Mouse (Mus musculus) testis, postnatal 10 days (tissue): ENCODE results near the gene Cd5.

ENCODE experiments used
- DNase-seq: peaks from one replicate; pipeline ENCODE4 v3.0.0; 2021; ENCODE audit warnings: low spot score

Gene Cd5

DNA sequence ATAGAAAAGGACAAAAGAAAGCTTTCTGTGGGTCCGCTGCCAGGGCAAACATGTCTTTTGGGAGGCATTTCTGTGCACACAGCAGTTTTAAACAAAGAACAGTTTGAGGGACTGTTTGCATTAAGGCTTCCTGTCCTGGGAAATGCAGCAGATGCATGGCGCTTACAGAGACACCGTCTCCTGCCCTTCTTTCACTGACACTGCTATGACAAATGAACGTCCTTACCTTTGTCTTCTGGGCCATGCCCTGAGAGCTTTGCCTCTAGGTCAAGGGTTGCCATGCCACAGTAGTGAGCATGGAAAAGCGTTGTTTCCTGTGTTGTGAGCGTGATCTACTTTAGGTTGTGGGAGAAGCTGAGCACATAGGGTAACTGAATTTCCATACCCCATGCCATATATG lies 19.9 kb upstream of the Cd5 start:
- DNase-seq, result no peak

DNA sequence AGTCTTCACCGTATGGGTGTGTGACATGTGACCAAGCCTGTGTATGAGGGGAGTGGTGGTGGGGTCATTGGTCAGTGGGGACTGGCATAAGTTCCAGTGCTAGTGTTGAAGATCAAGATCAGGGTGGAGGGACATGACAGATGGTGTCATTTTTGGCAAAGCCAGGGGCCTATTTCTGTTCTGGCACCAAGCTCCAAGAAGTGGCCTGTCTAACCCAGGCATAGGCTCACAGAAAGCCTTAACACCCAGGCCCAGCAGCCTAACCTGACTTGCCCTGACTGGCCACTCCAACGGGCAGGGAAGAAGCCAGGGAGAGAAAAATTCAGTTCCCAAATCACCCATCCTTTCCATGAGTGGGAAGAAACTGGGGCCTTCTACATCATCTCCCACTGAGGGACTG lies 18.7 kb upstream of the Cd5 start:
- no peak for DNase-seq

DNA sequence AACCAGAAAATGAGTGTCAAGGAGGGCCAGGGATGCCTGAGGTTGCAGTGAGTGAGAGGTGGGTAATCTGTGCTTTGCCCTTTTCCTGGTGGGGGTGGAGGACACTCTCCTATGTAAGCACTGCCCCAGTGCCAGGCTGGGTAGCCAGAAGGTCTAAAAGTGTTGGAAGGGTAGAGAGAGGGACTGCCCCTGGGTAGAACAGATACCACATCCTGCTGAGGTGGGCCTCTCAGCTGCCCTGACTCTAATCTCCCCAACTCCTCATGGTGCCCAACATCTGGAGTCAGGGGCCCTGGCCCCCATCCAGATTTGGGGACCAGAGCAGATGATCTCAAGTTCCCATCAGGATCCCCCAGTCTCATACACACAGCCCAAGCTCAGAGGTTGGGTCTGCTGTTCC lies 18.3 kb upstream of the Cd5 start:
- DNase-seq, result no peak

DNA sequence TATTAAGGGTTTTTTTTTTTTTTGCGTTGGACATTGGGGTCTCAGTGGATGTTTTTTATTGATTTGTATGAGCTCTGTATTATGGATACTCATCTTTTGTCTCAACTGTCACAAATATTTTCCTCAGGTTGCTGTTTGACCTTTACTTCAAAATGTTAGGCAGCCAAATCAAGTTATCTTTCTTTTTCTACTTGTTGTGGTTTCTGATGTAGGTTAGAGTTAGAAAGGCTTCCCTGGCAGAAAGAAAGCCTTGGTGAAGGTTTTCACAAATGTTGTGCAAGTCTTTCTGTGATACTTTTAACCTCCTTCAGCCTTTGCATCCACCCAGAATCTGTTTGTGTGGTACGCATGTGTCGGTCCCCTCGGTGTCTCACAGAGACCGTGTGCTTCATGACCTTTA lies 13.8 kb upstream of the Cd5 start:
- DNase-seq, result no peak

DNA sequence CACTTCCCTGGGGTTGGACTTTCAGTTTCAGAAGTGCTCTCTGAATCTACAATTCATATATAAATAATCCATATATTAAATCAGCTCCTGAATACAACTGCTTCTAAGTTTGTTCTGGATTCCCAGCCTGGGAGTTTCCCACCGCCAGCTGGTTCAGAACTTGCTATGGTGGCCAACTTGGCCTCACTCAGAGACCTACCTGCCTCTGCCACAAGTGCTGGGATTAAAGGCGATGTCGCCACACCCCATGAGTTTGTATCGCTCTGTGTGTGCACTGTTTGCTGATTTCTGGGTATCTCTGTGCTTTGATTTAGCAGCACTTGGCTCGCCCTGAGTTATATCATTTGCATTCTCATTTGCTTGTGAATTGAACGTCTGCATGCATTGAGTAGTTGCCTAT lies 13.3 kb upstream of the Cd5 start:
- DNase-seq, result no peak

DNA sequence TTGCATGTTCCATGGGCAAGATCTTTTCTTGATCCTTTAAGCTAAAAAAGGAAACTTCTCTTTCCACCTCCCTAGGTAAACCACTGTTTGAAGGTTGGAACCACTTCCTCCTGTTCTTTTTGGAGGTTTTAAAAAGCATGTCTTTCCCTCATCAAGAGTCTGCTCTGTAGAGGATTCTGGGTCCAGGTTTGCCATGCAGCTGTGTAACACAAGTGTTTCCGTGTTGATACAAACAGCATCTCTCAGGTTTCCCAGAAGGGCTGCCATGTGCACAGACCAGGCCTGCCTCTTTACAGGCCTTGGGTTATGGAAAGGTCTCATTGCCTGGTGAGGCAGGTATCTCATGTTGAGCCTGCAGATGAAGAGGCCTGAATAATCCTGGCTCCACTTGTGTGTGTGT lies 12.8 kb upstream of the Cd5 start:
- DNase-seq, result no peak

DNA sequence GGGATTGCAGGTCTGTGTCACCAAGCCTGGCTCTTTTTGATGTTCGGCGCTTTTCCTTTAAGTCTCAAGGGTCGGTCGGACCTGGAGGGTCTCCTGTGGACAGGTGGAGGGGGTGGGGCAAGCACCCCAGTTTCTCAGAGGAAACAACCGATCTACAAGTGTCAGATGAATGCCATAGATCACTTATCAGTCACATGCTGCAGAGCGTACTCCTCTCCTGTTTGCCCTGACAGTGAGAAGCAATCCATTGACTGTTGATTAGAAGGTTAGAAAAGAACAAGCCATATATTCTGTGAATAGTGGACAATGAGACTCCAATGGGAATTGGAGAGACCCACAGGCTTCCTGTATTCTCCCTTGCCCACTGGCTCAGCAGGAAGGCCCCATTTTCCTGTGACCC lies 11.4 kb upstream of the Cd5 start:
- no peak for DNase-seq

DNA sequence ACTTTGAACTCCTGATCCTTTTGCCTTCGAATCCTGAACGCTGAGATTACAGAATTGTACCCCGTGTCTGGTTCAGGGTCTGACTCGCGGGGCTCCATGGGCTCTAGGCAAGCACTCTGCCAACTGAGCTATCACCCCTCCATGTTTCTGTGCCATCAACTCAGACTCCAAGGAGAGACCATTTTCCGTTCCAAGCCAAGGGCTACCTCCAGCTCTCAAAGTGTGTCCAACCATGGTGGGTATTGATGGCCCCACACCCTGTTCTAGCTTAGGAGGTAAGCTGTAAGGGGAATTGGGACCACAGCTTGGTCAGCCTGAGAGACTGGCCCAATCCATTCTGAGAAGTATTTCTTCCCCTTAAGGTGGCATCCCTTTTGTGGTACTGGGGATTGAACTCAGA lies 10.5 kb upstream of the Cd5 start:
- no peak for DNase-seq

DNA sequence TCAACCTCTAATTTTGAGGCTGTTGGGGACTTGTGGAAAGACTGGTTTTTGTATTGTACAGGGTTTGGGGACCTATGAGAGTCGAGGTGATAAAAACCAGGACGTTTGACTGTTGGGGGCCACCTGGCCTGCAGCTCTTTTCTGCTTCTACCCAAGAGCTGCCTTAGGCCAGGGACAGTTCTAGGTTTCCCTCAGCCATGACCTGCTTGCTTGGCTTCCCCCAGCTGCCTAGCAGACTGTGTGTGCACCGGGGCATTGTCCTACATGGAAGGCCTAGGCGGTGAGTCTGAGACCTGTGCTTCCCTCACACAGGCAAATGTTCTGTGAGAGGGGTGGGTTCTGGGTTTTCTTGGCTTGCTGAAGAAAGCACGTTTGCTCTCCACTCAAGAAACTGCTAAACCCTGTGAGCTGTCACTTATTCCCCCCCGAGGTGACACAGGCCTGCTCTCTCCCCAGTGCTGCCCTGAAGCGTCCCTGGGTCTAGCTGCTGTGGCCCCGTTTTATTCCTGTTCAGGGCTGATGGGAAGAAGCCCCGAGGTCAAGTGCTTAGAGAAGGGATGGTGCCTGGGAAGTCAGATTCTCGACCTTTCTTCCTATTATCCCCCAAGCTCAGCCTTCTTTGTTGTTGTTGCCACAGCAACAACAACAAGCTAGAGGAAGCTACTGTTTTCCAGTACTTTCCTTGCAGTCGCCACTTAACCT lies 9.8 kb upstream of the Cd5 start:
- no peak for DNase-seq

DNA sequence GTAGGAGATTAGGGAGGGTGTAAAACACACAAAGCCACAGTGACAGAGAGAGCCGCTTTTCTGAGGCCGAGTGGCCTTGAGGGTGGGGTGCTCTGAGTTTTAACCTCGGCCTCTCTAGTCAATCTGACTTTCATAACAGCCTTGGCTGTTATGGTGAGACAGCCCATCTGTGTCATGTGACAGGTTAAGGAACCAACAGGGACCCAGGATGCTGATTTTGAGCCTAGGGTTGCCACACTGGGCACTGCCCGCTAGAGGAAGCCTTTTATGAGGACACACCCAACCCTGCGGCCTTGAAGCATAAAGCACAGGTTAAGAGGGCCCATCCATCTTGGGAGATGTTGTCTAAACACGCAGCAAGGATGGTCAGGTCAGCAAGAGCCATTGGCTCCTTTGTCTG lies 8.9 kb upstream of the Cd5 start:
- DNase-seq, result no peak

DNA sequence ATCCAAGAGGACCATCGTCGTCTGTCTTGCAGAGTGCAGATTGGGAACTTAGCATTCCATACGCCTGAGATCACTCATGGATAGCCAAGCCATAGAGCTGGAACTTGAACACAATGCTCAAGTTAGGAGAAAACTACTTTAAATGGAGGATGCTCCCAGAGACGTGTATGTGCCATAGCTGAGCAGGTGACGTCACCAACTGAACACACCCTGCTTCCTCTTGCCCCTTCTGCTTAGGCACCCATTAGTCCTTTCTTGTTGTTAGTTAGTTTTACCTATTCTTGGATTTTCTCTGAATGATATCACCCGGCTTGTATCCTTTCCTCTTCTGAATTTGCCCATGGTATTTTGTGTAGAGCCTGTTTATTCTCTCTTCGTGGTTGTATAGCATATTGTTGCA lies 8.4 kb upstream of the Cd5 start:
- no peak for DNase-seq

DNA sequence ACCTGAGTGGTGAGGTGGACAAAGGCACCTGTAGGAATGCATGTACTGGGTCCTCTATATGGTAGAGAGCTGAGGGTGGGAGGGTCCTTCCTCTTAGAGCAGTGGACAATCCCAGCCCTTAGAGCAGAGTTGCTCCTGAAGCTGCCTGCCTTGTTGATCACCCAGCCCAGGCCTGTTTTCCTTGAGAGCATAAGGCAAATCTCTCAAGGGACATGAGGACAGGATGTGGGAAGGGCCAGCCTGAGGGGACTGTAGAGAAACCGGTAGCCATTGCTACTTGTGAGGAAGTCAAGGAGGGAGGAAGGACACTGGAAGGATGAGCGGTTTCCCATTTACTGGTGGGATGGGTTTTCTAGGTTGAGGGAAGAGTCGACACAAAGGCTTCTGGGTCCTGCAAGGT lies 3.8 kb upstream of the Cd5 start:
- DNase-seq, result no peak

DNA sequence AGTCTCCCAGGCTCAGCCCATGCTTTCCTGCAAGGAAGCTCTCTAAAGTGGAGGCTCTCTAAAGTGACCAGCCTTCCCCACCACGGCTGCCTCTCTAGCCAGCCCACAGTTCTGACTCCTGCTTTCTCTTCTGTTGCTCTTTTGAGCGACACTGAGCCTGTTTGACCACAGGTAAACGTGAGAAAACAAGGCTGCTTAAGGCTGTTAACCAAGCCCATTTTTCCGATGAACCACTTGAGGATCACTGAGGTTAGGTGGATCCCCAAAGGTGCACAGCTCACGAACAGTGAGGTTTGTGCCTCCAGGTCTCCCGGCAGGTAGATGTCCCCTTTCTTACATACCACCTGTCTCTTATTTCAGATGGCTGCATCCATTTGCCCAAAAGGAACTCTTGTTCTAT lies 3.3 kb upstream of the Cd5 start:
- DNase-seq, result no peak

DNA sequence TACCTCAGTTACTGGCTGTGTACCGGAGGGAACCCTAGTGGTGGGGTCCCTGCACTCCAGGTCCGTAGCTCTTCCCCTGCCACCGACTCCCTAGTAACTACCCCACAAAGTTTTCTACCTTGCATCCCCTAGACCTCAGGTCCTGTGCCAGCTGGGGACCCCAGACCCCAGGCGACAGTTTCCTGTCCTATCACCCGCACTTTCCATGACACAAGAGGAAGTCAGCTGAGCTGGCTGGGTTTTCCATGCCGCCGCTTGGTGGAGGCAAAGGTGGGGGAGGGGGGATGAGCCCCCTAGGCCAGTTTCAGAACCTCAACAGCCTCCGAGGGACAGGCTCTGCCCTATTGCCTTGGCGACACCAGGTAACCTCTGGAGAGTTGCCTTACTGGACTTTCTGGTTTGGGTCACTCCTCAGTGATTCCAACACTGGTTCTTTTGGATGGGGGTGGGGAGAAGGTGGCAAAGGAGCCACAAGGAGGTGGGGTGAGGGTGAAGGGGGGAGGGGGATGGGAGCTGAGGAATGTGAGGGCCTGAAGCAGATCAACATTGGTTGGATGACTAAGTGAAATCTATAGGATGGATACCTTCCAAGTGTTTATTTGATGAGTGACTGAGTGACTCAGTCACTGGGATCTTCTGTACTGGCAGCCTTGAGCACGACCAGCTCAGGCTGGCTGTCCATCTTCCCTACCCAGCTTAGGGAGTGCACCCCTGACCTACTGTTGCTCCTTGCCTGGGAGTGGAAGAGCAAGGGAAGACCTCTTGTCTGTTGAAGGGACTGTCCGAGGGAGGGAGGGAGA lies 2.0 kb upstream of the Cd5 start:
- DNase-seq, result no peak

DNA sequence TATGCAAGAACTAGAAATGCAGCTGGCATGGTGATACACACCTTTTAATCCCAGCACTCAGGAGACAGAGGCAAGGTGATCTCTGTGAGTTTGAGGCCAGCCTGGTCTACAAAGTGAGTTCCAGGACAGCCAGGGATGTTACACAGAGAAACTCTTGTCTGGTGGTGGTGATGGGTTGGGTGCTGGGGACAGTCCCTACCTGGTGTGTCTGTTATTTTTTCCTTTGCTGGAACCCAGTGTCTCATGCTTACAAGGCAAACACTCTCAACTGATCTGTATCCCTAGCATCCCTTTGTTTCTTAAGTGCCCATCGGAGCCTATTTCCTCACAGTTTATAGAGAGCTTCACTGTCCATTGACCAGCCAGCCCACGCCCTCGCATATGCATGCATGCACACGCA lies 1.1 kb upstream of the Cd5 start:
- no peak for DNase-seq

DNA sequence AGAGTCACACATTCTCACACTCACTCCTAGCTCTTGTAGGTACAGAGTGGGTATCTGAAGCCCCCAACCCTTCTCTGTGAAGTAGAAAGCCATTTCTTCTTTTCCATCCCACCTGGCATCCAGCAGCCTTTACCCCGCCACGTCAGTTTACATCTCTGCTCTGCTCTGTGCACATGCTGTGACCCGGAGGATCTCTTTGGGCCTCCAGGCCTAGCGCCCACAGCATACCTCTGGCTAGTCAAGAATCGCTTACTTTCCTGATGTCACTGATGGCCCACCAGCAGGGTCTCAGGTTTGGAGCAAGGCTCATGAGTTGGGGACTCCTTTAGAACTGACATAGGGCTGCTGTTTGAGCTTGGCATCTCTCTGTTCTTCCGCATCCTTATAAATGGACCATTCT lies 764 bp downstream of the Cd5 start:
- DNase-seq, result no peak

DNA sequence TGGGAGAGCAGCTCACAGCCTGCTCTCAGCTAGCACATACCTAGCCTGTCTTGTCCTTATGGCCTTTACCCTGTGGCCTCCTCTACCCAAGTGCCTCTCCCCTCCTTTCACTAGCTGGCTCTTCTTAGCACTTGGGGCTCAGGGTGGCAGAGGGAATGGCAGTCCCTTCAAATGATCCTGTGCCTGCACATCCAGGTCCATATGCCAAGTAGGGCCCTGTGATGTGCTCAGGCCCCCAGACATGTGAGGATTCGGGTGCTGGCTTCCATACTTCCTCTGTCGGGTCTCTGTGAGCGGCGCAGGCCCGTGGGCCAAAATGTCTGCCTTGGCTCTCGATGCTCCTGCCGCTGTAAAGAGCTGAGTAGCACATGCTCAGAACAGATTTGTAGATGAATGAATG lies 2.9 kb downstream of the Cd5 start:
- no peak for DNase-seq

DNA sequence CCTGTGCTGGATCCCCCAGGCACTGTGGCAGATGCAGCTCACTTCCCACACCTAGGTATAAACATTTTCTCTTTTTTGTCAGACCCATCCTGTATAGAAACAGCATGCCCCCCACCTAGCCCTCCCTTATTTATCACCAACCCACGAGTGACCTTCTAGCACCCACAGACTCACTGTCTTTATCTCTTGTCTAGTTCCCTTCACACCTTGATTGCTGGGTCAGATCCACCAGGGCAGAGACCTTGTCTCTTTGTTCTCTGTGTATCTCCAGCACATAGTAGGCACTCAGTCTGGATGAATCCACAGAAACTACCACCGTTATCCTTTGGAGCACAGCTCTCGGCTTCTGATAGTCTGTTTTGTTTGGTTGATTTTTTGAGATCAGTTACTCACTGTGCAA lies 3.7 kb downstream of the Cd5 start:
- DNase-seq, result no peak

DNA sequence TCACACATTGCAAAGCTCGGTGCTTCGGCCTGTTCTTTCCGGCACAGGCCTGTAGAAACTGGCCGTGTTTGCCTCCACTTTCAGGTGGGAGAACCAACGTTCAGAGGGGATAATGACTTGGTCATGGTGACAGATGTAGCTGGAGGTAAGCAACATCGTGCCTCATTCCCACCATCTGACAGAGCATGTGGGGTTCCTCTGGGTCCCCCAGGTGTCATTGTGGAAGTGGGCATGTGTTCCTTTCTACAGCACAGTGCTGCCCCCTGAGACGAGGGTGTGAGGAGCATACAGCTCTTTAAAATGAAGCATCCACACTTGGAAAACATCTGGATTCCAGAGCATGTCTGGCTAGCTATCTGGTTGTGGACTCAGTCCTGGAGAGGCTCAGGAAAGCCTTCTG lies 4.2 kb downstream of the Cd5 start:
- DNase-seq, result no peak

DNA sequence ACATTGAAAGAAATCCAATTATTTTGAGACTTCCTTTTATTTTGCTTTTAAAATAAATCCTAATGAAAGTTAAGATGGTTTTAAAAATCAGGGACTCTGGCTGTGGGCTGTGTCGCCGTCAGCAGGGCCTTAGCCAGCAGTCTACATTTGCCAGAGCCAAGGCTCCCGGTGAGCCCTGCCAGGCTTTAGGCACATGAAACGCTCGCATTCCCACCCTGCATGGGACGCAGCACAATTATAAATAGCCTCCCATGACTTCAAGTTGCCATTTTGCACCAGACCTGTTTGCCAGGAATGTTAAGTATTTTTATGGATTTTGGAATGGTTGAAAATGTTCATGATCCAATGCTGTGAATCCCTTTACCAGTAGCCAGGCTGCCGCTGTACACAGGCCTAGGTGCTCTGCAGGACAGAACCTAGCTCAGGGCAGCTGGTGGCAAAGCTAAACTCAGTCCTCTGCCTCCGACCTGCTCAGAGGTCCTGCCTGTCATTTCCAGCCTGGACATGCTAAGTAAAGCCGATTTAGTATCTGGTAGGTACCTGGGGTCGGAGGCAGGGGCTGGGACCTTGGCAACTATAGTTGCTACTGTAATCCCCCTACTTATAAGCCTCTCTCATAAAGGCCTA lies 5.2 kb downstream of the Cd5 start:
- no peak for DNase-seq

DNA sequence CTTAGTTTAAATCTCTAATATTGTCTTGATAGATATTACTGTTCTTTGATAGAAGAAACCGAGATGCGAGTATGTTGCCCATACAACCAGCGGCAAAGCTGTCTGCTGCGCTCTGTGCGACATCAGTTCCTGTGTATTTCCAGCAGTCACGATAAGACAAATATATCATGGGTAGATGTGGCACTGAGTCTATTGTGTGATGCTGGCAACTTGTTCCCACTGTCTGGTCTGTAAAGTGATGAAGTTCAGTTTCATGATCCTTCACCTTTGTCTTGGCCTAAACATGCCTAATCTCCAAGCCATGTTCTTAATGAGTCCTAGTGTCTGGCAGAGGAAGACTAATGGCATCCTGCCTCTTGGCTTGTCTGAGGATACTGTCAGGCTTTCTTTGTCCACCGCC lies 6.1 kb downstream of the Cd5 start:
- DNase-seq, result no peak

DNA sequence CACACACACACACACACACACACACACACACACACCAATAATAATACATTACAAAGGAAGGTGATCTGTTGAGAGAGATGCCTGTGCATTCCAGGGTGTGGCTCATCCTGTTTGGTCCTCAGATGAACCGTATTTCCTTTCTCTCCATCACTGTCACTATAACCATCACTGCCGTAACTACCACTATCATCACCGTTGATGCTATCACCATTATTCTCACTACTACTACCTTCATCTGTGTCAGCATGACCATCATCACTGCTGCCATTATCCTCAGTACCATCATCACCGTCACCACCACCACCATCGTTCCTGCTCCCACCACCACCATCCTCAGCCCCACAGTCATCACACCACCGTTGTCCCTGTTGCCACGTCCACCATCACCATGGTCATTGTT lies 6.8 kb downstream of the Cd5 start:
- no peak for DNase-seq

DNA sequence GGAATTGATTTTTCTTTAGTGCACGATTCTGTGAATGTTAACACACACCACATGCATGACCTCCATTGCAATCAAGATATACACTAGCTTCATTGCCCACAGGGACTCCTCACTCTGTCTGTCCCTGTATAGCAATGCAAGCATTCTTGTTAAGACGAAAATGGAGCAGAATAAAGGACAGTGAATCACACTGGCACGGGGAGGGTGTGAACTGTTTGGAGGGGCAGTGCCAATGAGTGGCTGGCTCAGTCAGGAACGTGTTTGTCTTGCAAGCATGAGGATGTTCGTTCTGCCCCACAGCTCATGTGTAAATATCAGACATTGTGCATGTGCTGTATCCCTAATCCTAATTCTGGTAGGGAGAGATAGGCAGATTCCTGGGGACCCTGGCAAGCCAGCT lies 8.3 kb downstream of the Cd5 start:
- no peak for DNase-seq

DNA sequence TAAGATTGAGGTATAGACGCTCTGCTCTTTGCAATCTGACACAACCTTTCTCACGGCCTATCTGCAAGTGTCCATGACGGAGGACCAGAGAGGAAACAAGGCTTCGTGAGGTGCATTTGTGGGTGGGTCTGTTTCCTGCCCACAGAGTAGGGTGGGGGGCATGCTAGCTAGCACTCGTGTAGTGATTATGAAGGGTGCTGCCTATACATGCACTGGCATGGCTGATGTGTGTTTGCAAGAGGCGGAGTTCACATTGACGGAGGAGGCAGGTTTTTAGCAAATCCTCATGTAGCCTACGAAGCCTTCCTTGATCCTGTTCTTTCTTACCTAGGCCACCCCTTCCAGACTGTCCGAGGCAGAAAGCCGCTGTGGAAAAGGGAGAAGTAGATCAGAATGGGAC lies 8.9 kb downstream of the Cd5 start:
- DNase-seq, result no peak
